Mouse (Mus musculus) forebrain, embryonic 14.5 days (tissue): ENCODE measurements around the gene Krtap1-5. TPM values are rescaled to one million over a fixed set of nuclear protein-coding genes. Genes with fewer than 3 reads are reported as not detected.
"Not testable (repeated sequence)": the region's sequence is repeated elsewhere in the genome, so short reads cannot be mapped to it uniquely, and the experiment has no call there.

ENCODE experiments used
- ATAC-seq: fragments of 200-750 bp; cut with Nextera tagmentation; 2 replicates; pipeline ENCODE4 v1.8.0; 2017; ENCODE audit warnings: mild to moderate bottlenecking, moderate library complexity
- DNase-seq: peaks from one replicate; pipeline ENCODE4 v3.0.0-alpha.2; 2015; ENCODE audit warnings: low spot score
- H3K27ac ChIP-seq: fragments of 300-500 bp; sonication (generic); 2 replicates; pipeline ENCODE4 v1.5.1; 2014; ENCODE audit warnings: low read depth, mild to moderate bottlenecking, control low read depth, low read length, moderate library complexity
- H3K27me3 ChIP-seq: fragments of 300-500 bp; sonication (generic); replicated peaks from 2 replicates; pipeline ENCODE4 v1.6.1; 2014; ENCODE audit warnings: low read length, control low read depth, mixed read lengths; ENCODE audit not compliant: control insufficient read depth, insufficient read depth
- H3K36me3 ChIP-seq: fragments of 300-500 bp; sonication (generic); 2 replicates; pipeline ENCODE4 v1.6.1; 2014; ENCODE audit warnings: low read length, control low read depth; ENCODE audit not compliant: control insufficient read depth, insufficient read depth
- H3K4me1 ChIP-seq: fragments of 300-500 bp; sonication (generic); 2 replicates; pipeline ENCODE4 v1.6.1; 2014; ENCODE audit warnings: antibody characterized with exemption, low read length, control low read depth; ENCODE audit not compliant: control insufficient read depth, insufficient read depth
- H3K4me2 ChIP-seq: fragments of 300-500 bp; sonication (generic); 2 replicates; pipeline ENCODE4 v1.6.1; 2014; ENCODE audit warnings: mild to moderate bottlenecking, control low read depth, low read length
- H3K4me3 ChIP-seq: fragments of 300-500 bp; sonication (generic); 2 replicates; pipeline ENCODE4 v1.5.1; 2014; ENCODE audit warnings: low read depth, low read length, control low read depth
- H3K9ac ChIP-seq: fragments of 300-500 bp; sonication (generic); 2 replicates; pipeline ENCODE4 v1.6.1; 2014; ENCODE audit warnings: mild to moderate bottlenecking, low read length, control low read depth, moderate library complexity
- H3K9me3 ChIP-seq: fragments of 300-500 bp; sonication (generic); replicated peaks from 2 replicates; pipeline ENCODE4 v1.6.1; 2016; ENCODE audit warnings: low read length, control low read depth, mixed read lengths; ENCODE audit not compliant: control insufficient read depth
- WGBS: fragments of 180-500 bp; shearing (Covaris S2); extraction: QIAGEN DNeasy Blood & Tissue Kit; methylation state at CpG from one replicate; pipeline ENCODE4 v1.1.7; 2014; 5-methylcytosine and 5-hydroxymethylcytosine counted together
- polyA plus RNA-seq: library from polyadenylated mRNA; unstranded; fragments of >200 nt; fragmentation: Nextera tagmentation; extraction: Ambion mirVana; gene quantifications from 2 replicates; pipeline ENCODE4 v1.2.1, GENCODE M21; 2014

Krtap1-5 gene
- polyA plus RNA-seq, result not detected in 2 replicates

GRCm38 (mm10) chr11:99580636-99581035, at the start of gene Krtap1-5:
Krtap1-5 (minus strand) TSS chr11:99581016.
- no peaks in the 10 kb centered on the region for H3K4me1 ChIP-seq
- no peak within 1 kb of the TSS for H3K9ac ChIP-seq
- no peaks in the 10 kb centered on the region for H3K9me3 ChIP-seq
- no peak for DNase-seq
- 84% methylated on average over 5 of the region's 6 CpGs for WGBS
- H3K27ac ChIP-seq, result no peak within 1 kb of the TSS
- ATAC-seq, result no peak
- H3K36me3 ChIP-seq, result no peaks in the 10 kb centered on the region
- no peak within 1 kb of the TSS for H3K4me2 ChIP-seq
- H3K27me3 ChIP-seq, result no peaks in the 10 kb centered on the region
- no peak within 1 kb of the TSS for H3K4me3 ChIP-seq

- DNase-seq, result no peak
- no peak within 1 kb of the TSS for H3K4me2 ChIP-seq
- H3K27ac ChIP-seq, result no peak within 1 kb of the TSS
- no peak within 1 kb of the TSS for H3K4me3 ChIP-seq
- H3K9me3 ChIP-seq, result no peaks in the 10 kb centered on the region
- no peaks in the 10 kb centered on the region for H3K27me3 ChIP-seq
- H3K36me3 ChIP-seq, result no peaks in the 10 kb centered on the region
- WGBS, result 73% methylated on average over 4 of the region's 4 CpGs
- ATAC-seq, result no peak
- H3K9ac ChIP-seq, result no peak within 1 kb of the TSS
- no peaks in the 10 kb centered on the region for H3K4me1 ChIP-seq
Observed at GRCm38 (mm10) chr11:99628138-99628537, 47.3 kb upstream of the Krtap1-5 start, which contains the start of gene Krtap4-1. Krtap4-1 (minus strand) TSS chr11:99628238.

GRCm38 (mm10) chr11:99620335-99620734, 39.5 kb upstream of the Krtap1-5 start, which contains the start of gene Gm11562:
Gm11562 (minus strand) TSS chr11:99620435.
- 93% methylated on average over 2 of the region's 2 CpGs for WGBS
- no peak for ATAC-seq
- H3K4me2 ChIP-seq, result no peak within 1 kb of the TSS

DNA sequence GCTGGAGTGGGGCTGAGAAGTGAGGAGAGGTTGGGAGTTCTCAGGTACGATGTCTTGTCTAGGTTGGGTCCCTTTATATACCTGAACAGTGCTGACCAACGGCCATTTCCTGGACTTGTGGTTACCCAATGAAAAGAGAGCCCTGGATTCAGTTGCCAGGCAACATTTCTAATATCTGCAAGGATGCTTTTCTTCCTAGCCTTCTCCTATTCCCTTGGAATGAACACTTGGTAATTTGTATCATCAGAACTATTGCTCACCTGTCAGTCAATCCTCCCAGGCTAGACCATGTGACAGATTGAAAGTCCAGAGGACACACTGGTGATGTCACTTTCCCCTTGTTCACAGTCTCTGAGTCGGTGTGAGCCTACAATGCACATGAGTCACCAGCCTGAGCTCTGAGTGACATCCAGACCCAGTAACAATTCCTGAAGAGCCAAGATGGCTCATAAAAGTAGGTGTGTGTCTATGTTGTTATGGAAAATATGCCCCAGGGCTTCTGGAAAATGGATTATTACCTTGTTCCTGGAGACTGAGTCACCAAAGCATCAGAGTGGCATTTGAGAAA, 34.1 kb upstream of the Krtap1-5 start, which contains the start of gene Krtap2-4:
TSS of gene Krtap2-4 (minus strand) at position 51 of the 568 bp plus-strand sequence.
- no peak for ATAC-seq
- H3K36me3 ChIP-seq, result no peaks in the 10 kb centered on the region
- no peak within 1 kb of the TSS for H3K4me3 ChIP-seq
- no peaks in the 10 kb centered on the region for H3K27me3 ChIP-seq
- no peaks in the 10 kb centered on the region for H3K9me3 ChIP-seq
- H3K4me2 ChIP-seq, result no peak within 1 kb of the TSS
- WGBS, result 66% methylated on average over 3 of the region's 3 CpGs
- H3K4me1 ChIP-seq, result no peaks in the 10 kb centered on the region
- H3K27ac ChIP-seq, result no peak within 1 kb of the TSS
- no peak within 1 kb of the TSS for H3K9ac ChIP-seq
- no peak for DNase-seq

More at GRCm38 (mm10) chr11:99620335-99620734, 39.5 kb upstream of the Krtap1-5 start, which contains the start of gene Gm11562:
- no peak for DNase-seq
- no peak within 1 kb of the TSS for H3K27ac ChIP-seq
- H3K9me3 ChIP-seq, result no peaks in the 10 kb centered on the region
- no peaks in the 10 kb centered on the region for H3K4me1 ChIP-seq
- no peak within 1 kb of the TSS for H3K9ac ChIP-seq
- no peaks in the 10 kb centered on the region for H3K36me3 ChIP-seq
- H3K4me3 ChIP-seq, result no peak within 1 kb of the TSS
- no peaks in the 10 kb centered on the region for H3K27me3 ChIP-seq

DNA sequence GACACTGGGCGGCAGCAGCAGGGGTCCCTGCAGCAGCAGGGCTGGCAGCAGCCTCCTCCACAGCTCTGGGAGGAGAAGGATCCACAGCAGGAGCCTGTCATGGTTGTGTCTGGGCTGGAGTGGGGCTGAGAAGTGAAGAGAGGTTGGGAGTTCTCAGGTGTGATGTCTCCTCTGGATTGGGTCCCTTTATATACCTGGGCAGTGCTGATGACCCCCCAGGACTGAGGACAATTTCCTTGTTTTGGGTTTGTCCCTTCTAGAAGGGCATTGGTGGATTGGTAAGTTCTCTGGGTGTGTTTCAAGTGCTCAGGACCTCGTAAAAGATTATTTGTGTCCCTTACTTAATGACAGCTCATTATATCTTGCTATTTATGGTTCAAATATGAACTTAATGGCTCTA, 29.3 kb upstream of the Krtap1-5 start, which contains the start of gene Gm11937:
TSS of gene Gm11937 (minus strand) at position 101 of the 400 bp plus-strand sequence.
- not testable (repeated sequence) for H3K4me3 ChIP-seq, H3K36me3 ChIP-seq, H3K4me2 ChIP-seq, ATAC-seq, H3K9me3 ChIP-seq, H3K9ac ChIP-seq, H3K27me3 ChIP-seq, H3K27ac ChIP-seq, H3K4me1 ChIP-seq, DNase-seq
- 71% methylated on average over 1 of the region's 2 CpGs for WGBS

GRCm38 (mm10) chr11:99609126-99609525, 28.3 kb upstream of the Krtap1-5 start:
- H3K27me3 ChIP-seq, result no peaks in the 10 kb centered on the region
- H3K9ac ChIP-seq, result no peak overlapping the region
- H3K4me3 ChIP-seq, result no peak overlapping the region
- no peak overlapping the region for H3K4me2 ChIP-seq
- no peaks in the 10 kb centered on the region for H3K4me1 ChIP-seq
- H3K27ac ChIP-seq, result no peak overlapping the region
- ATAC-seq (no peak), DNase-seq (no peak)
- no peaks in the 10 kb centered on the region for H3K36me3 ChIP-seq
- 65% methylated on average over 1 of the region's 1 CpGs for WGBS
- H3K9me3 ChIP-seq, result no peaks in the 10 kb centered on the region

DNA sequence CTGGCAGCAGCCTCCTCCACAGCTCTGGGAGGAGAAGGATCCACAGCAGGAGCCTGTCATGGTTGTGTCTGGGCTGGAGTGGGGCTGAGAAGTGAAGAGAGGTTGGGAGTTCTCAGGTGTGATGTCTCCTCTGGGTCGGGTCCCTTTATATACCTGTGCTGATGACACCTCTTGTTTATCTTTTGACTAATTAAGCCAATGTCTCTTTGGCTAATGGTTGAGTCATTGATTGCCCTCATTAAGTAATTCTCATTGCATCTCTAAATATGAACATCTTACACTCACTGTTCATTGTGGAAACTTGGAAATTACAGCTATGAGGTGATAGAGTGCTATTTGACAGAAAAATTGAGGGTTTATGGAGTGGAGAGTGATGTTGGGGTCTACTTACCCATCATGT, 22.4 kb upstream of the Krtap1-5 start, which contains the start of gene Gm11938:
TSS of gene Gm11938 (minus strand) at position 101 of the 400 bp plus-strand sequence.
- not testable (repeated sequence) for H3K9ac ChIP-seq, H3K27ac ChIP-seq, H3K4me2 ChIP-seq, ATAC-seq, DNase-seq, H3K4me1 ChIP-seq, H3K27me3 ChIP-seq, H3K36me3 ChIP-seq, H3K4me3 ChIP-seq, H3K9me3 ChIP-seq
- WGBS, result 75% methylated on average over 1 of the region's 1 CpGs

DNA sequence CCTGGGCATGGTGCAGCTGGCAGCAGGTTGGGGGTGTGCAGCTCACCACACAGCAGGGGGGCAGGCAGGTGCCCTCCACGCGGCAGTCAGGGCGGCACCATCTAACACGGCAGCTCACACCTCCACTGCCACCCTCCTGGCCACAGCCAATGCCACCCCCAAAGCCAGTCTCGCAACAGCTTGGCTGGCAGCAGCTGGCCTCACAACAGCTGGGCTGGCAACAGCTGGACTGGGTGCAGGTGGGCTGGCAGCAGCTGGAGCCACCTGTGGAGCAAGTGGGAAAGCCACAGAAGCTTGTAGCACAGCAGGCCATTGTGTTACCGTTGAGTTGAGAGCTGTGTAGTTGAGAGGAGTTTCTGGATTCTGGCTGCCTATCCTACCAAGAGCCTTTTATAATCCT, 16.9 kb upstream of the Krtap1-5 start, which contains the start of gene Krtap9-3:
TSS of gene Krtap9-3 (minus strand) at position 364 of the 400 bp plus-strand sequence.
- not testable (repeated sequence) for DNase-seq, H3K4me1 ChIP-seq, H3K9me3 ChIP-seq, ATAC-seq, H3K36me3 ChIP-seq, H3K4me2 ChIP-seq, H3K9ac ChIP-seq, H3K27ac ChIP-seq, H3K4me3 ChIP-seq, H3K27me3 ChIP-seq
- WGBS, result 87% methylated on average over 3 of the region's 6 CpGs

DNA sequence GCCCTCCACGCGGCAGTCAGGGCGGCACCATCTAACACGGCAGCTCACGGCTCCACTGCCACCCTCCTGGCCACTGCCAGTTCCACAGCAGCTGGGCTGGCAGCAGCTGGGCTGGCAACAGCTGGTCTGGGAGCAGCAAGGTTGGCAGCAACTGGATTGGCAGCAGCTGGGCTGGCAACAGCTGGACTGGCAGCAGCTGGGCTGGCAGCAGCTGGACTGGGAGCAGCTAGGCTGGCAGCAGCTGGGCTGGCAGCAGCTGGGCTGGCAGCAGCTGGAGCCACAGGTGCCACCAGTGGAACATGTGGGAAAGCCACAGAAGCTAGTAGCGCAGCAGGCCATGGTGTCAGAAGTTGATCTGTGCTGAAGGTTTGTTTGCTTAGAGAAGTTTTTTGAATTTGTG, 10.2 kb upstream of the Krtap1-5 start, which contains the start of gene Krtap1-3:
TSS of gene Krtap1-3 (minus strand) at position 359 of the 400 bp plus-strand sequence.
- no peak within 1 kb of the TSS for H3K4me3 ChIP-seq
- no peak within 1 kb of the TSS for H3K4me2 ChIP-seq
- WGBS, result 84% methylated on average over 6 of the region's 6 CpGs
- no peaks in the 10 kb centered on the region for H3K36me3 ChIP-seq
- H3K9me3 ChIP-seq, result no peaks in the 10 kb centered on the region
- no peak within 1 kb of the TSS for H3K9ac ChIP-seq
- no peak within 1 kb of the TSS for H3K27ac ChIP-seq
- H3K4me1 ChIP-seq, result no peaks in the 10 kb centered on the region
- H3K27me3 ChIP-seq, result no peaks in the 10 kb centered on the region
- no peak for DNase-seq
- ATAC-seq, result no peak
